Mouse (Mus musculus): ENCODE measurements at regions not wholly inside any gene's neighbourhood (a gene's known extent, or its start where the extent isn't known, plus 50 kb on each side); places are given as distances from the start of the nearest gene placed in this dataset.

DNA sequence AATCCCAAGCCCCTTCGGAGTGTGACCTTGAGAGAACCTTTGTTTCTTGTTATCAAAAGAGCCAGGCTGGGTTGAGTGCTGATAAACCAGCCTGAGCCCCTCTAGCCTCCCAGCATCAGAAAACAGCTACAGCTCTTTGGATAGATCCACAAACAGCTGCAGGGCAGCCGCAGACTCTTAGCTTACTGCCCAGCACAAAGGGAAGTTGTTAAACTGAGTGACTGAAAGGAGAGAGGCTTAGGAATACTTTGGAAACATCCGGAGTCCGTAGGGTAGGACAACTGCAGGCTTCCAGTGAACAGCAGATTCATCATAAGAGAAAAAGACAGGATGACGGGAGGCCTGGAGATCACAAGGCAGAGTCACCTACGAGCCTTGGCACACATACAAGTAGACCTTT lies 166.9 kb upstream of the Tyw5 start:
- DNase-seq (ENCODE audit: low spot score in 2 of 2): no peak

DNA sequence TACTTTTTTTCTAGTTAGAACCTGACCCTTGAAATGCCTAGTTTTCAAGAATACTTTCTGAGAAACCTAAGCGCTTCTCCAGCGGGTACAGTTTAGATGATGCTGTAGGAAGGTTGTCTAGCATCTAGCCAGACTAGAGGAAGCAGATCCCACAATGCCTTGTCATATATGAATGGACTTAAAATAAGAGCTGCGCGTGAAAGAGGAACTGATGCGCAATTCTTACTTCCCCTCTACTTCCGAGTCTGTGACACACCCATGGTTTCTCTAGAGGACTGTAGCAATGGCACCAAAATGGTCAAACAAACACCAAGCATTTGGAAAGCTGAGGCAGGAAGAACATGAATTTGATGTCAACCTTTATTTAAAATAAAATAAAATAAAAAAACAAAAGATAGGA lies 167.6 kb upstream of the Tyw5 start:
- no peak for DNase-seq (ENCODE audit: low spot score in 2 of 2)

DNA sequence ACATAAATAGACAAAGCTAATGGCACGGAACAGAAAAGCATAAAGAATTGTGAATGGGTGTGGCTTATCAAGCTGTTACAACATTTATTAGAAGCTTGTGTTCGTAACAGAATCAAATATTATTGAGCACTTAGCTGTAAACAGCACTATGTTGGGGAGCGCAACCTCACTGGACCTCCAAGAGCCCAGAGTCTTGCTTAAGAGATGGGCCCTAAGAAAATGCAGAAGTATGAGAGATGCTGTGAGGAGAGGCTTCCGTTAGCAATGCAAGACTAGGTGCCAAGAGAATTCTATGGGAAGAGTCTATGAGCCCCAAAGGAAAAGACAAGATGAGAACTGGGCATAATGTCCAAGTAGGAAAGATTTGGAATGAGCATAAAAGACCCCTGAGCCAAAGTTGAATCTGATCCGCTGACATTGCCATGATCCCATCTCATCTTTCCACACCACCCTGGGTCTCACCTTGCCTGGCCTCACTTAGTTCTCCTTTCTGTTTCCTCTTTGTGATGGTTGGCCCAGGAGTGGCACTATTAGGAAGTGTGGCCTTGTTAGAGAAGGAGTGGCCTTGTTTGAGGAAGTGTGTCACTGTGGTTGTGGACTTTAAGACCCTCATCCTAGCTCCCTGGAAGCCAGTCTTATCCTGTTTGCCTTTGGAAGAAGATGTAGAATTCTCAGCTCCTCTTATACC lies 169.3 kb upstream of the Tyw5 start:
- DNase-seq (ENCODE audit: low spot score in 2 of 2): no peak

DNA sequence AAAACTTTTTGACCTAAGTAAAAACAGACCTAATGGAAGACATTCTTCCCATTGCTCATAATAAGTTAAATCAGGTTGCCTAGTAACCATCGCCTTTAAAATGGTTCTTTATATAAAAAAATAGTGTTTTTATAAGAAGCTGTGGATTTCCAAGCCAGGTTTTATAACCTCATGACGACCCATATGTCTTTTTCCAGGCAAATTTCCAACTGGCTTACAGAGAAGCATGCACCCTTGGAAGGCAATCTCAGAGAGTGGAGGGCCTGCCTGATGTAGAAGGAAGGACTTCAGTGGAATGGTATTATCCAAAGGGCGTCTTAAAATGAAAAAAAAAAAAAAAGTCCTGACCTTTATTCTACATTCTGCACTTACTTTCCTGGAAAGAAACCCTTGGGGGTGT lies 172.2 kb upstream of the Tyw5 start:
- no peak for DNase-seq (ENCODE audit: low spot score in 2 of 2)

DNA sequence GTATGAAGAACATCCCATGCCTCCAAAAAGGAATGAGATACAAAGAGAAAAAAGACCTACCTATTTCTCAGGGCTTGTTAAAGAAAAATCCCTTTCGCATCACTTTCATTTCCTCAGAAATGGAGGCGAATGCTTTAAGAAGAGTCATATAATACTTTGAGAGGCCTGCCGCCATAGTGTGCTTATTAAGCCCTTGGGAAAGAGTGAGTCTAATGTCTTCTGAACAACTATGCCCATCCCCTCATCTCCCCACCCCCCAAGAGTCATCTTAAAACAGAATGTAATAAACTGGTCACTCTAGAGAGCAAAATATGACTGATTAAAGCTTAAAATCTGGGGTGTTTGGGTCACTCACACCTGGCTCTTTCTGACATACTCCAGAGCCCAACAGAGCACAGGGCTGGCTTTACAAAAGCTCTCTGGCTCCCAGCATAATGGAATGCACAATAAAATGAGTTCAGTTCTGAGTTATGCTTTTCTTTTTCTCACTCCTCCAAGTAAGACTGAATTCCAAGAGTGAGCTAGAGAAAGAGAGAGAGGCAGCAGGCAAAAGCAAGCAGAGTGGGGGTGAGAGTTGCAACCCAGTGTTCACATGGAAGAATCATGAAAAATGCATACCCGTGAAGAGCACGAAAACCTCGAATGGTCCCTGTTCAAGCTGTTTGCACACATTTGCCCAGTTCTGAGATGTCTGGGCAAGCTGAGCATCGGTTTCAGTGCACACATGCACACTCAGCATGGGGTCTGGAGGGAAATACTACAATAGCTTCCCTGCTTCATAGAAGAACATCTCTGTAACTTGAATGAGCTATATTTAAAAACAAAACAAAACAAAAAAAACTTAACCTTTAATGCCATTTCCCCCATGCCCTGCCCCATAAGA lies 180.0 kb upstream of the Spats2l start:
- no peak for DNase-seq (ENCODE audit: low spot score in 2 of 2)

DNA sequence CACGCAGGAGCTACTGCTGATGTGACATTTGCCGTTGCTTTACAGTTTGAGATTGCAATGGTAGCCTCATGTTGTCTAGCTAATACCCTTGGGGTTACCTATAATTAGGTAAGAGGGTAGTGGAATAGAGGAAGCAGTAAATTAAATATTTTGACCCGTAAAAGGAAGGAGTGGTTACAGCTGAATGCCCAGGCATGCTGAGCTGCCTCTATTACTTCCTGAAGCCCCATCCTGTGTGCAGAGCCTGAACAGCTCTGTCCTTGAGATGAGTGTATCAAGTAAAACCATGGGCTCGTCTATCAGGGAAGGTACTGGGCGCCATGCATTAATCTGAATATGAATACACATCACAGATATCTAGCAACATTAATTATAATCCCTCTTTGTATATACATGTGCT lies 179.1 kb upstream of the Spats2l start:
- no peak for DNase-seq (ENCODE audit: low spot score in 2 of 2)

DNA sequence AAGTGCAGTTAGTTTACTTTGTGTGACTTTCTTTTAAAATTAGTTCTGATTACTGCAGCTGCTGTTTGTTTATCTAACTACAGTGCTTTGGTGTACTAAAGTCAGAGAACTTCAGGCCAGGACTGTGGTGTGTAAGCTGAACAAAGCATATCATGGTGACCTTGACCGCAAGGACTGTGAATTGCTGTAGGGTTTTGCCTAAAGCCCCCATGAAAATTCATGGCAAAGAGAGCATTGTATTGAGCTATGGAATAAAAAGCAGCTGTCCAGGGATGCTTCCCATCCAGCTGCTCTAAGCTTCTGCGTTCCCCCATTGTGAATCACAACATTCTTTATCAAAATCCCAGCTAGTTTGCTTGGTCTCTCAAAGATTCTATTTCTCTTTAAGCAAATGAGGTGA lies 173.0 kb upstream of the Spats2l start:
- no peak for DNase-seq (ENCODE audit: low spot score in 2 of 2)

DNA sequence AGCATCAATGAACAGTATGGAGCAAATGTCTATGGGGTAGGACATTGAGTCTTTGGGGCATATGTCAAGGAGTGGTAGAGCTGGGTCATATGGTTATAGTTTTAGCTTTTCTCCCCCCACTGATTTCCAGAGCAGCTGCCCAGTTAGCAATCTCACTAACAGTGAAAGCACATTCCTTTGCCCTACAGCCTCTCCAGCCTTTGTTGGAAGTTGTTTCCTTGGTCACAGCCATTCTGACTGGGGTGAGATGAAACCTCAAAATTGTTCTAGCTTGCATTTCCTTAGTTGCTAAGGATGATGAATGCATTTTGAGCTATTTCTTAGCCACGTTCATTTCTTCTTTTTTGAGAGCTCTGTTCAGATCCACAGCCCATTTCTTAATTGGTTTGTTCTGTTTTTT lies 168.4 kb upstream of the Spats2l start:
- no peak for DNase-seq (ENCODE audit: low spot score in 2 of 2)

DNA sequence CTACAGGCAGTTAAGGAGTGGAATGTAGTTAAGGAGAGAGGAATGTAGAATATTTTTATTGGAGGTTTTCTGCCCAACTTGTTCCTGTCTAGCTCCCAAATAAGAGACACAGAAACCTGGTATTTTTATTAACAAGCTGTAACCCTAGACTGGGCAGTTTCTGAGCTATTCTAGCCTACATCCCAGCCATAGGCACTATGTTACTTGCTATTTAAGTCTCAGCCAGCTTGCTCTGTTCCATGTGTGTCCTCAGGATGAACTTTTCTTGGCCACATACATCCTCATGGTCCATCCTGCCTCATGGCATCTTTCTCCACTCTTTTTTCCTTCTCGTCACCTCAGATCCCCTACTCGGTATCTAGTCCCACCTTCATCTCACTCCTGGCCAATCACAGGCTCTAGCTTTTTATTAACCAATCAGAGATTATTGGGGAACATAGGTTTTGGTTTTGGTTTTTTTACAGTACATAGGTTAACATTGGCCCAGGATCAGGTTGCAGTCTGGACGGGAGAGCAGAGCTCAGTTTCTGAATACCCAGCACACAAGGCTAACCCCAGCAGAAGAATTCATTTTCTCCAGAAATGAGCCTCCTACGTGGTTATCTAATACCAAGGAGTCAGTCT lies 167.8 kb upstream of the Spats2l start:
- DNase-seq (ENCODE audit: low spot score in 2 of 2): no peak

DNA sequence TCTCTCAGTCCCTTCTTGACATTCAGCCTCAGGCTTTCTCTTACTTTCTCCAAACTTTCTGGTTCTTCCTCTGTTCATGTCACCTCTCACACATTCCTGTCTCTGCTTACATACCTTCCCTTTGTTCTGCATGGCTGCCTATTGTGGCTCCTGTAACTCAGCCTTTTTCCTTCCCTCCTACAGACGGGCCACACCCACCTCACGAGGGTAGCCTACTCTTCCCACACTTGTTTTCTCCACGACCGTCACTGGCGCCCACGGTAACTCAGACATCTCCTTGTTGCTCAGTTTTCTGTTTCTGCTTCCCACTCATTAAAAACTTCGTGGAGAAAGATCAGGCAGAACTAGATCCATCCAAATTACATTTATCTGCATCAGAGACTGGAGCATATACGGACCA lies 166.9 kb upstream of the Spats2l start:
- DNase-seq (ENCODE audit: low spot score in 2 of 2): no peak

DNA sequence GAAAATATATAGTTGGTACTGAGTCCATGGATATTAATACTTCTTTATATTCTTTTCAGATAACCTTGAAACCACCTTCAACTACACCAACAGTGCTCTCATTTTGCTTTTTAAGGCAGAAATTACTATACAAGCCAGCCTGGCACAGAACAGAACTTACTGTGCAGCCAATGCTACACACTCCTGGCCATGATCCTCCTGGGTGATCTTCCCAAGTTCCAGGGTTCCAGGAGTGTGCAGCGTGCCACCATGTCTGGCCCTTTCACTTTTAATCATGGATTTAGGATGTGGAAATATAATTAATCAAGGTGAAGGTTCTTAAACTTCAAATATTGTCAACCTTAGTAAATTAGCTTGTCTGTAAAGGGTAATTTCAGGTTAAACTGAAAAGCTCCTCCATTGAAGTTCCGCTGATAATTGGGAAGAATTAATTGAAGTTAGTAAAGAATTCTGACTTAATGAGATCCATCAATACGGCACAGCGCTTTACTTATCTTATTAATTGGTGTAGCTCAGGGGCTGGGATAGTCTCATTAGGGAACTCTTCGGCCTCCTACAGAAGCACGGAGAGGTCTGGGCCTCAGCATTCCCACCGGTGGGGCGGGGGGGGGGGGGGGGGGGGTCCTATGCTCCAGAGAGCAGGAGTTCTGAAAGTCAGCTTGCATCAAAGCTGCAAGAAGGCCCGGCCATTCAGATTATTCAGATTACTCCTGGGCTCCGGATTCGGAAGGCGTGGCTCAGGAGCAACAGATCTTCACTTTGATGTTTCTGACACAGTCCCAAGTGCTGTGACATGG lies 166.1 kb upstream of the Spats2l start:
- no peak for DNase-seq (ENCODE audit: low spot score in 2 of 2)

DNA sequence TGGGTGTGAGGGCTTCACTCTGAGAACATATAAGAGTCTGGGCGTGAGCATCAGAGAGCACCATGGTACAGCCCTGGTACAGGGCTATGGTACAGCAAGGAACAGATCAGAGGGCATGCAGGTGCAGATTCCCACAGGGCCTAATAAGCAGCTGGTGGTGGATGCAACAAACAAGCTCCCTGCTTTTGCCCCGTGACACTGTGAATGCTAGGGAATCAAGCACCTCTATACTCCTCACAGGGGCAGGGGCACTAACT lies 165.6 kb upstream of the Spats2l start:
- DNase-seq (ENCODE audit: low spot score in 2 of 2): no peak

DNA sequence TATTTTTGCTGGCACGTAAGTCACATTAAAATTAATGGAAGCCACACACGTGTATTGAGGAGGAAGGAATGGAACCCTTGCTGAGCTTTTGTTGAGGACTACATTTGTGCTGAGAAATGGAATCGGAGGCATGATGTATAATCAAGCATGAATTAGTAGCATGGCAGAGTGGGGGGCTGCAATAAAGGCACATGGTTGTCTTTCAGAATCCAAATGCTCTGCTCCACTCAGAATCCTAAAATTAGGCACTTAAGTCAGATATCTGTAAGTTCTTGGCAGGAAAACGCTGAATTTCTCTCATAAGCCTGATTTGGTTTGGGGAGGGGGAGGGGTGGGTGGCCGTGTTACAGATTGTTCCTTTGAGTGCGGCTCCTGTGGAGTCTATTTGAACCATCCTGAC lies 164.7 kb upstream of the Spats2l start:
- no peak for DNase-seq (ENCODE audit: low spot score in 2 of 2)

DNA sequence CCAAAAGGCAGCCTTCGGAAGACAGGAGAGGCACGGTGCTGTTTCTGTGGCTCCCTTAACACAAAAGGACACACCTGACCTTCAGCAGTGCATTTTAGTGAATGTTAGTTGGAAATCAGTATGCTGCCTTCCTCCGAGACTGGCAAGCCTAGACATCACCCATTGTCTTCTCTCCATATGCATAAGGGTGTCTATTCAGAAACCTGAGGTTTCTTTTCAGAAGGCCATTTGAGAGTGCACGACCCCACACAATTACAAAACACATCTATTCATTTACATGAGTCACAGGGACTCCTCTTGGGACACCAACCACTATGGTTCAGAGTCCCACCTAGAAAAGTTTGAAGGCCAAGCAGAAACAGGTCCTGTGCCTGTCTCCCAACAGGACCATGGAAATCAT lies 161.8 kb upstream of the Spats2l start:
- DNase-seq (ENCODE audit: low spot score in 2 of 2): no peak

DNA sequence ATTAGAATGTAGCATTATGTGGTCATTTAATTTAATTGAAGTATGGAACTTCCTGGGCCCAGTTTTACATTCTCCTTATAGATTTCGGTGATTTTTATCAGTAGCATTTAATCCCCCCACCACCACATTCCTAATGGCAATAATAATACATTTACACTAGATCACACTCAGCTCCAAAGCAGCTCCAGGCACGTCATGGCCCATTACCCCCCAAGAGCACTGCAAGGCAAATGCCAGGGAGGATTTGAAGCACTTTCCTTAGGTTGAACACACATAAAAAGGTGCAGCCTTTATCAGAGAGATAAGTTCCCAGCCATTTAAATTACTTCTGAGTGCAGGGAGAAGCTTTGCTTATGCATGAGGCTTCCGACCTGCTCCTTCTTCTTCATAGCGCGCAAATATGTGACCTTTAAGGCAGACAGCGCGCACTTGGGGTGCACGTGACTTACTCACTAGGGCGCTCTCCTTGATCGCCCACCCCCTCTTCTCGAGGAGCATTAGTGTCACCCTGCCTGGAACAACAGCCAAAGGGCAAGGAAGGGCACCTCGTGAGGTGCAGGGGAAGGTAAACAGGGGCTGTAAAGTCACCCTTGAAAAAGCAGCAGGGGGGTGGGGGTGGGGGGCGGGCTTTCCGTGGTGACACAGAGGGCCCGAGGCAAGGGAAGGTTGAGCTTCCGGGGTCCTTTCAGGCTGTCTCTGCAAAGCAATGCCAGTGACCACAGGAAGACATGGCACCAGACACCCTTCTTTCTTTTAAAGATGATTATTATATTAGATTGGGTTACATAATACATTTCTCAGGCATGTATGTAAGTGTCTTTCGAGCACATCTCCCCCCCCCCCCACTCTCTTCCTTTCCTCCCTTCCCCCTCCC lies 160.8 kb upstream of the Spats2l start:
- no peak for DNase-seq (ENCODE audit: low spot score in 2 of 2)

DNA sequence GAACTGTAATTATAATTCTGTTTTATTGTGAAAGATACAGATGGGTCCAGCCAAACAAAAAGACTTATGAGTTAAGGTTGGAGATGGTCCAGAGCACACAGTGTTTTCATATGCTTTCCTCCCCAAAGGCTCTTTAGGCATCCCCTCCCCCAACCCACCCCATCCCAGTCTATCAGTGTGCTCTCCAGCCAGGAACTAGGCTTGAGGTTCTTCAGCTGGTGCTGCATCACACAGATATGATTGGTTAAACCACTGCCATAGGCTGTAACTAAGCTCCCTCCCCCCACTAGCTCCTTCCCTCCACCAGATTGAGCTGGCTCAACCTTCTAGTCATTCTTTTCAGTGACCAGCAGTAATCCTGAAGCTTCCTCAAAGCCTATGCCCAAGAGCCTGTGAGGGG lies 158.8 kb upstream of the Spats2l start:
- no peak for DNase-seq (ENCODE audit: low spot score in 2 of 2)

DNA sequence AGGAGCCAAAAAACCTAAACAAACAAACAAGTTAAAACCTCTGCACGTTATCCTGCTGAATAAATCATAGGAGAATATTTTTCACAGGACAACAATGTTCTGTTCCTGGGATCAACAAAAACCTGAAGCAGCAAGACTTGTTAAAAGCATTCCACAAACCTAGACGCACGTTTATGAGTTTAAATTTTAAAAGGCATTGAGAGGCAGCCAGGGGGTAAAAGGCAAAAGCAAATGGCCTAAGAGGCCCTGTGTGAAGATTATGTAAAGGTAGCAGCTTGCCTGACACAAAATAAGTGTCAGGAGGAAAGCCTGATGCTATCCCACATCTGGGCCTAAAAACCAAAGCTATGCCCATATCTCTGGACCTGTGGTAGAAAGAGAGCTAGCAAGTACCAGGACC lies 156.6 kb upstream of the Spats2l start:
- no peak for DNase-seq (ENCODE audit: low spot score in 2 of 2)

DNA sequence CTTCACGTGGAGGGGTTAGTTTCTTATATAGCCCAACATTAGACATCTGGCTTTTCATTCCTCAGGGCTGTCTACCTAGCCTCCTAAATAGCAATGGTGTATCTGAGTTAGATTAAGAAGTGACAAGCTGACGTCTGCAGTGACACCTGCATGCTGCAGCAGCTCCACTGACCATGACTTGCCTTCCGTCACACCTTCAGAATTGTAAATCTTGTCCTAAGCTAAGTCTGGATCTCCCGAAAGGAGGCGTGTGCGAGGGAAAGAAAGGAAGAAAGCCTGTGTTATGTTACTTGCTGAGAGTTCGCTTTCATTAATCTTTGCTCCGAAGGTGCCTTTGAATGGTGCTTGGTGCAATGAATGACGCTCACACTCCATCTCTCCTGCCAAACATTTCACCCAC lies 151.4 kb upstream of the Spats2l start:
- no peak for DNase-seq (ENCODE audit: low spot score in 2 of 2)

DNA sequence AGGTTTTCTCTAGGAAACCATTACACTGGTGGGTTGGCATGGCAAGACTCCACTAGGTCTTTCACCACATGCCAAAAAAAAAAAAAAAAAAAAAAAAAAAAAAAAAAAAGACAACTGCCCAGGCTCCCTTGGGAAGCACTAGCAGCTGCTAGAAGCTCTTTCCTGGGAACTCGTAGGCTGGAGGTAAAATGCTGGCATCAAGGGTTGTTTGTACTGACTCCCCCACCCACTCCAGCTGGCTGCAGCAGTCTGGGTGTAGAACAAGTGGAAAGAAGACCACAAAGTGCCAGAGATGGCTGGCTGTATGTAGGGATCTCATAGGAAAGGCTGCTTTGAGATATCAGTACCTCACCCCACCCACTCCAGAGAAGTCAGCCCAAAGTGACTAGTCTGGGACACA lies 140.0 kb upstream of the Spats2l start:
- DNase-seq (ENCODE audit: low spot score in 2 of 2): no peak

DNA sequence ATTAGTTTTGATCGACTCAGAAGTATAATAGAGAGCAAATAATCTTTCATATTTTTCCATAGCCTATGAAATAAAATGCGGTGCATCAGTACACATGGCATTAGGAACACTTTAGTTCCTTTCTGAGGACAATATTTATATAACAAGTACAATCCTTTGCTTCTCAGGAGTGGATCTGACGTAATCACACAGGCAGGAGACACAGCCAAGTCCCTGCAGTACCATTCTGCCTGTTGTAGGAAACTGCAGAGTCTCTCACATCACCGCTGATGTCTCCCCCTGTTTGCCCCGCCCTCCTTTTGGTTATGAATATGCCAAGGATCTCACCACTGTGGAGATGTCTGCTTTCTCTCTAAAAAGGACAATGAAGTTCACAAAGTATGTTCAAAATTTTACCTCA lies 131.8 kb upstream of the Spats2l start:
- no peak for DNase-seq (ENCODE audit: low spot score in 2 of 2)

DNA sequence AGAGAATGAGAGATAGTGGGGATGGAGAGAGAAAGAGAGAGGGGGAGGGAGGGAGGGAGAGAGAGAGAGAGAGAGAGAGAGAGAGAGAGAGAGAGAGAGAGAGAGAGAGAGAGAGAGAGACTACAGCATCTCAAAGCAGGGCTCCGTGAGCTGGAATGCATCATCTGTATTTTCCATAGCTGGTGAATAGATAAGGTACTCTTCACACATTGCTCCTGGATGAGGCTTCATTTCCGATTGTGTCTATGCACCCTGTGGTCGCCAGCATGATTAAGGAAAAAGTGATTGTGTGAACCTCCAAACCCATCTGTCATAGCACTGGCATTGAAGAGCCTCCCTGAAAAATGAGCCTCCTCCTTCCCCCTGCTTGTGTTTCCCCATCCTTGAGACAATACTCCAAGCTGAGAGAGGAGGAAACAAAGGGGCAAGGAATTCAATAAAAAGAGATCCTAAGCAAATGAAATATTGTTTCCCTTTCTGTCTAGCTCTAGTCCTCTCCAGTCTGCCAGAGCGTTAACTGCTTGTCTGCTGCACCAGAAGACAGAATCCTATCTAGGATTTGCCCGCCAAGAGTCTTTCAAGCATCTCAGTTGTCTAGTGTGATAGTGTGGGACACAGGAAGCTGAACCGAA lies 130.4 kb upstream of the Spats2l start:
- DNase-seq (ENCODE audit: low spot score in 2 of 2): no peak
